Mouse (Mus musculus) yolk sac, embryonic 10.5 days (tissue): ENCODE data around the gene Morc1.
A peak's percentile ranks its signal among the peaks of the same experiment; 100 is the strongest.

ENCODE experiments used
- DNase-seq: peaks from one replicate; pipeline ENCODE4 v3.0.0-alpha.2; 2017; ENCODE audit warnings: low spot score

Morc1 gene

GRCm38 (mm10) chr16:48627296-48627695, 196.3 kb downstream of the Morc1 start:
- no peak for DNase-seq

GRCm38 (mm10) chr16:48629710-48630109, 198.7 kb downstream of the Morc1 start:
- DNase-seq = no peak

DNA sequence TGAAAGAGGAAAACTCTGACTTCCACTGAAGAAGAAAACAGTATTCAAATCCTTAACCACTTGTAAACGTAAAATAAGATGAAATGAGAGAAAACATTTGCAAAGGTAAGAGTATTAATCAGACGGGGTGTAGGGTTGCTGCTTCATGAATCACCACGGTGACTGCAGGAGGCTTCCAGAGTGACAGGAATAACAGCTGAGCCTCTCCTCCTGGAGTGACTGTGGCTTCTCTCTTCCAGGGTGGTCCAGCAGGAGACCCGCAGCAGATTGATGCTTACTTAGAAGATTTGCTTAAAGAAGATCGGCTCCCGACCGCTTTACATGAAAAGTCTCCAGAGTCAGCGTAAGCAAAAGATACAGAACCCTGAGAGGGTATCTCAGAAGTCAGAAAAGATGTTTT, 199.4 kb downstream of the Morc1 start:
- DNase-seq = no peak

- DNase-seq = no peak
These were observed 201.3 kb downstream of the Morc1 start for GRCm38 (mm10) chr16:48632351-48632750.

DNA sequence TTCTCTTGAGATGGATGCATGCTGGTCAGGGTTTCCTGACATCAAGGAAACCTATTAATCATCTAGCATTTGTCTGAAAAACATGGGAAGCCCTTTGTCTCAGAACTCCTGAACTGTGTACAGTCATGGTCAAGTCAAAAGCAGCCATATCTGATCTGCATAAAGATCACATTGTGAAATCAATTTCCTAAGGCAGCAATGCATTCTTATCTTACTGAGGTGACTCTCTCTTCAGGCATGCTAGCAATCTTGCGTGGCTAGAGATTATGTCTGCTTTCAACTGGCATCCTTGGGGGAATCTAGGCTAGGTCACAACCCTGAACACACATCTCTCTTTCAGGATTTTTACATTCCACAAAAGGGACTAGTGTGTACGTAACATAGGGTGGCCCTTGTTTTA, 215.2 kb downstream of the Morc1 start:
- no peak for DNase-seq

DNA sequence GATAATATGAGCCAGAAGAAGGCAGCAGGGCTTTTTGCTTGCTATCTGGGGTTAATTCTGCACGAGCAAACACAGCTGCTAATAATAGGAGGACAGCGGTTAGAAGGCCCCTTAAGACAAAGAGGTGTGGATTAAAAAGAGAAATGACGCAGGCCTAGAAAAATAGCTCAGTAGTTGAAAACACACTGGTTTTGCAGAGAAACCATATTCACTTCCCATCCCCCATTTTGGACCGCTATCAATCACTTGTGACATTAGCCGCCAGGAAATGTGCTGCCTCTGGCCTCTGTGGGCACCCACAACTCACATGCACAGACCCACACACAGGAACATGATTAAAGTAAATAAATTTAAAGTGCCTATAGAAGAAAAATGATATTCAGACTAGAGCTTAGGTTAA, 240.7 kb downstream of the Morc1 start:
- no peak for DNase-seq

DNA sequence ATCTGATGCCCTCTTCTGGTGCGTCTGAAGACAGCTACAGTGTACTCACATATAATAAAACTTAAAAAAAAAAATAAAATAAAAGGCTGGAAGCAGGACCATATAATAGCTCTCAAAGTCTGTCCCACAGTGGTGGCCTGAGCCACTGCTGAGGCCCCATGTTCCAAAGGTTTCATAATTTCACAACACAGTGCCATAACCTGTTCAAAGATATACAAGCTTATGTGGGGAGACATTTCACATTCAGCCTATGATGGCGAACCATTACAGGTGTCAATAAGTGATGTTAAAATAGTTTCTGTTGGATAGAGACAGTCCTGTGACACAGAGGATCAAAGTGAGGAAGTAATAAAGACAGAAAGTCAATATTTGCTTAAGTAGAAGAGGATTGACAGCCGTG, 241.6 kb downstream of the Morc1 start:
- no peak for DNase-seq

- peak; percentile 51 for DNase-seq
These were observed 244.6 kb downstream of the Morc1 start for GRCm38 (mm10) chr16:48675607-48676006.

DNA sequence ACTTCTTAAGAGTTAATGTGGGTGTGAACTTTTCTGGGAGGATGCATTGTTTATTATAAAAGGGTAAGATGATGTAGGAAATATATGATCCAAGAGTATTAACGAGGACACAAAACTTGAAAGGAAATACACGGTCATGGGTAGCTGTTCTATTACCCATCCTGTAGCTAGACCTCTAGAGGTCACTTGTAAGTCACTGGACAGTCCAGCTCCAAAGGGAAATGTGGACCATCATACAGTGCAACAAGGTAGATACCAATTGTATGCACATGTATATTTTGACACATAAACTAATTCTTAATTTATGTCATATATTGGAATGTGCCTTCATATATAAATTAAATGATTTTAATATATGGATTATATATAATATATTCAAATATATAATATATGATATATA, 245.2 kb downstream of the Morc1 start:
- no peak for DNase-seq

GRCm38 (mm10) chr16:48677381-48677780, 246.3 kb downstream of the Morc1 start:
- no peak for DNase-seq

DNA sequence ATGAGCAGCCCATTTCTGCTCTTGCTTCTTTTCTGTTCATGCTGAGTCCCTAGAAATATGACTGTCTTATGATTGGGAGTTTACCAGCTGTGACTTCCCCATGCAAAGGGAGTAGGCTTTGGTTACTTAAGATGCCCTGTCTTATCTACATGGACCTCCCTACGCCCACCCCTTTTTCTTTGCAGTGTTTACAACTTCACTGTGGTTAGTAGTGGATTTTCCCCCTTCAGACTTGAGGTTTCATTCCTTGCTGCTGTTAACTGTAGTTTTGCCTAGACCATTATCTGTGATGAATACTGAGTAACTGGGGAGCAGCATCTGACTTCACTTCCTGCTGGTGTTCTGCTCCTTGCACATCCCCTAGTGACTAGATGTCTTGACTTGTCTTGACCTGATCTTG, 247.0 kb downstream of the Morc1 start:
- no peak for DNase-seq
